Mouse (Mus musculus) embryo, embryonic 9.5 days (tissue): ENCODE measurements around the gene Spred2.
"Not testable (repeated sequence)": the region's sequence is repeated elsewhere in the genome, so short reads cannot be mapped to it uniquely, and the experiment has no call there.

ENCODE experiments used
- DNase-seq: peaks from one replicate; pipeline ENCODE4 v3.0.0-alpha.2; 2017; ENCODE audit errors: extremely low spot score

The Spred2 gene

DNA sequence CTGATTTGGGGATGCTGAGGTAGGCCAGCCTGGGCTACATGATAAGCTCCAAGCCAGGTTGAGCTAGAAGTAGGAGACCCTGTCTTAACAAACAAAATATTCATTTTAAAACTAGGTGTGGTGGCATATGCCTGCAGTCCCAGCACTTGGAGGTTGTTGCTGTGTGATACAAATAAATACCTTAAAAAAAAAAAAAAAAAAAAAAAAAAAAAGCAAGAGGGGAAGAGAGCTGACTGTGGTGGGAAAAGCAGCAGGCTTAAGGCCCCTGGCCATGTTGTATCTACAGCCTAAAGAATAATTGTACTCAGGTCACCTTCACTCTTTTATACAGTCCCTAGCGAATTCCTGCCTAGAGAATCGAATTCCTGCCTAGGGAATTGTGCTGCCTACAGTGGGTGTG is 94.7 kb downstream of the Spred2 start:
- DNase-seq = no peak

DNA sequence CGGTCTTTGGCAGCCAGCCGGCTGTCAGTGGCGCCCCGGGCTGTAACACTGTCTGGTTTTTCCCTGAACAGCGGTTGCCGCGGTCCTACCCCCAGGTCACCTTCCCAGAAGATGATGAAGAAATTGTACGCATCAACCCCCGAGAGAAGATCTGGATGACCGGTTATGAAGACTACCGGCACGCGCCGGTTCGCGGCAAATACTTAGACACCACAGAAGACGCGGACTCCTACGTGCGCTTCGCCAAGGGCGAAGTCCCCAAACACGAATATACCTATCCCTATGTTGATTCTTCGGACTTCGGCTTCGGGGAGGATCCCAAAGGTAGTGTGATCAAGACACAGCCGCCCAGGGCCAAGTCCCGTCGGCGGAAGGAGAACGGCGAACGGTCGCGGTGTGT is 96.5 kb downstream of the Spred2 start:
- DNase-seq = no peak

DNA sequence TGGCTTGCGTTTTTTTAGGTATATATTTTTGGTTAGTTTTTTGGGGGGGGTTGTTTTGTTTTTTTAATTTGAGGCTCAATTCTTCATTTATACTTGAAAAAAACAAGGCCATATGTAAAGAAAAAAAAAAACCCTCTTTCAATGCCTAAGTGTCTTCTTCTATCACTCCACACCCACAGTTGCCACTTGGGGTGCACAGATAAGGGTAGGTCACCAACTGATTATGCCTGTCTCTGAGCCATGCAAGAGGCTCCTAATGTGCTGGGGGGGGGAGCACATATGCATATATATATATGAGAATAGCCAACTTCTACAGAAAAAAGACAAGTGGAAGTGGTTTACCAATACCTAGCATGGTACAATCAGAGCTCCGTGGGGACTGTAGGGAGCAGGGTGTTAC is 98.3 kb downstream of the Spred2 start:
- DNase-seq = no peak

DNA sequence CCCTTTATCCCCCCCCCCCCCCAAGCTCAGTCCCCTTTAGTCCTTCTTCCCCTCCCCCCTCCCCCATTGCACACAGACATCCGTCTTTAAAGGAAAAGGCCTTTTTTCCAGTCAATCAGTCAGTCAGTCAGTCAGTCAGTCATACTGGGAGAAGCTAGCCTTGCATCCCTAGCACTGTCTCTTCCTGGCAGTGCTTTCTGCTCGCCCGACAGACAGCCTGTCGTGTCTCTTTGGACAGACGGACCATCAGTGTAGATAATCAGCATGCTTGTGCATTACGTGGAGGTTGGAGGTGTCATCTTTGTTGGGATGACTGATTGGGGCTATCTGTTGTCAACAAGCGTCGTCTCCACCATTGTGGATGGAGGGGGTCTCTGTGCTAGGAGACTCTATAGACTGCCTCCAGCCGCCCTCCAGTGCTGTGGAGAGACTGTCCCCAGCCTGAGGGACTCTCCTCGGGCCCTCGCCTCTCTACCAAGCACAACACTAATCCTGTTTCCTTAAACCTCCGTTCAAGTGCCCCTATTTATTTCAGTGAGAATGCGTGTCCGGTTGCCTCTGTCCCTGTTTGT is 98.8 kb downstream of the Spred2 start:
- no peak for DNase-seq

DNA sequence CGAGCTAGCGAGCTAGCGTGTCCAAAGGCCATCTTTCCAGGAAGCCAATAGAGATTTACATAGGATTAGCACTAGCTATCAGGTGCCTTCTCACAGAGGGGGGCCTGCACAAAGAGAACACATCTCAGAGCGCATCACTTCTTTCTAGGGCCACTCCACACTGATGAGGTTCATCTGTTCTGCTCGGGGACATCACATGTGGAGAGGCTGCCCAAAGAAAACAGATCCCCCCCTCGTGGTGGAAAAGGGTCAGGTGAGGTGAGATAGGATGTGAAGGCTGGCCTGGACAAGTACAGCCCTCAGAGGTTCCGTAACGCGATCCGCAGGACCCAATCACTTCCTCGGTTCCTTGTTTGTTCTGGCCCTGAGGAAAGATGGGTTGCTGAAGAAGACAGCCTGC is 101.7 kb downstream of the Spred2 start:
- DNase-seq = peak; percentile 35

DNA sequence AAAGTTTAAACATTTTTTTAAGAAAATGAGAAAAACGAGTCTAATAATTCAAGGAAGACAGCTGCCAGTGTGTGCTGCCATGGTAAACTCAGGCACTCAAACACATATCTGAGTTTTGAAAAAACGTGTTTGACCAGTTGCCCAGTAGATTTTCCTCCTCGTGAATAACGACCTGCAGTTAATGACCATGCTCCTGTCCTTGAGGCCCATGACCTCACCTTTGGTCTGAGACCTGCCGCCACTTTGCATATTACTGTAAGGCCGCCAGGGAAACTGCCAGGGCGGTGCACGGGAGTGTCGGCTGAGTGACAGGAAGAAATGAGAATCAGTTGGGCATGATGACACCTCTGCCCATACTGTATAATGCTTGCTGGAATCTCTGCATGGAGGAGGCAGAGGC is 103.5 kb downstream of the Spred2 start:
- no peak for DNase-seq

DNA sequence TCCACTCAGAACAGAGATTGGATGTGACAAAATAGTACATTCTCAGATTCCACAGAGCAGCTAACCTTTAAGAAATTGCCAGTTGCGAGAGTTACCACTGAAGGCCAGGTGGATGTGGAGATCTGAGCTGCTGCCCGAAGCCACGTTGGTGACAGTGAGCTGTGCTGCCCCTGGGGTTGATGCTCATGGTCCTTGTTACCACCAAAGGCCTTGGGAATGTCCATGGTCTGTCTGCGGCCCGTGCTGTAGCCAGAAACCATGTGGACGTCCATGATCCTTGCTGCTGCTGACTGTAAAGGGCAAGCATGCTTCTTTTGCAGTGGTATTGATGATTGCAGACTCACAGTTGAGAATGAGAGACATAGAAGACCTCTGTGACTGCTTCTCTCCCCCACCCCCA is 104.2 kb downstream of the Spred2 start:
- DNase-seq = no peak

DNA sequence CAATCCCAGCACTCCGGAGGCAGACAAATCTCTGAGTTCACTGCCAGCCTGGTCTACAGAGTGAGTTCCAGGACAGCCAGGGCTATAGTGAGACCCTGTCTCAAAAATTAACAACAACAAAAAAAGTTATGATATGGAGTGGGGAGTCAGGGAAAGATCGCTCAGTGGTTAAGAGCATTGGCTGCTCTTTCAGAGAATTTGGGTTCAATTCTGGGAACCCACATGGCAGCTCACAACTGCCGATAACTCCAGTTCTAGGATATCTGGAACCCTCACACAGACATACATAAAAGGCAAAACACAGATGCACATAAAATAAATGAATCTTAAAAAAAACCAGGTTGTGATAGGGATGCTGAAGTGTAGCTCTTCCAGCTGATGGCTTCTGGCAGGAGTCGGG is 104.8 kb downstream of the Spred2 start:
- no peak for DNase-seq

DNA sequence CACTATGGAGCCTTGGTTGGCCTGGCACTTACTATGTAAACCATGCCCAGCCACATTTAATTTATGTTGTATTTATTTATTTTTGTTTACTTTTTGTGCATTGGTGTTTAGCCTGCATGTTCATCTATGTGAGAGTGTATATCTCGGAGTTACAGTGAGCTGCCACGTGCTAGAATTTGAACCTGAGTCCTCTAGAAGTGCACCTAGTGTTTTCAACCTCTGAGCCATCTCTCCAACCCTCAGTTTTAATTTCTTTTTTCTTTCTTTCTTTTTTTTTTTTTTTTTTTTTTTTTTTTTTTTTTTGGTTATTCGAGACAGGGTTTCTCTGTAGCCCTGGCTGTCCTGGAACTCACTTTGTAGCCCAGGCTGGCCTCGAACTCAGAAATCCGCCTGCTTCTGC is 106.8 kb downstream of the Spred2 start:
- DNase-seq = not testable (repeated sequence)

DNA sequence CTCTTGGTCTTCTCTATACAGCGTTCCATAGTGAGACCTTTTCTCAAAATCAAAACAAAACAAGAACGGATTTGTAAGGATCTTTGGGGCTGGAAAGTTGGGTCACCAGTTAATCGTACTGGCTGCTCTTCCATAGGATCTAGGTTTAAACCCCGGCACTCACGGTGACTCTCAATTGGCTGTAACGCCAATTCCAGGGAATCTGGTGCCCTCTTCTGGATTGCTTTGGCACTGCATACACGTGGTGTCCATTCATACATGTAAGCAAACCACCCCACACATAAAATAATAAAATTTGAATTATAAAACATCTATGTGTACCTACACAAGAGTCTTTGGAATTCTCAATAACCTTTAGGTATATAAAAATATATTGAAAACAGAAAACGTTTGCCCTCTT is 107.4 kb downstream of the Spred2 start:
- DNase-seq = peak; percentile 48

DNA sequence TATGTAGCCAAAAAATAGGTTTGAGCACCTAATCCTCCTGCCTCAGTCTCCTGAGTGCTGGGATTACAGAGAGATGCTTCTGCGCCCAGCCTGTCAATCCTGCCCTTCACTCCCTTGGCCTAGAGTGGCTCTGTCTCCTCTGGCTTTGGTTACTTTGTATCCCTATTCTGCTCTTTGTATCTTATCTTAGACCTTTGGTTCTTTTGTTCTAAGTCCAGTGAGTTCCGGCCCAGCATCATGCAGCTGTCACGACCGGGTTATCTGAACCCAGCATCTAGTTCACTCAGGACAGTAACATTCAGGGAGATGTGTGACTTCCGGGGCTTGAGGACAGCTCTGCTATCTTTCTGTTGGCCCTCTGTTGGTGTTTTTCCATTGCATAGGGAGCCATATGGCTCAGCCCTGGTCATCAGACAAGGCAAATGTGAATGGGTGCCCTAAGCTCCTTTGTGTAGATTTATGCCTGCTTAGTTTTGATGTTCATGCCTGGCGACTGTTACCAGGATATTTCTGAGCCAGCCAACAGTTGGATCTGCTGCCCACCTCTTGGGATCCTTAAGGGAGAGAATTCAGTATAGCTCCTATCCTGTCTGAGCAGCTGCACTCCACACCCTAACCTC is 109.5 kb downstream of the Spred2 start:
- no peak for DNase-seq

DNA sequence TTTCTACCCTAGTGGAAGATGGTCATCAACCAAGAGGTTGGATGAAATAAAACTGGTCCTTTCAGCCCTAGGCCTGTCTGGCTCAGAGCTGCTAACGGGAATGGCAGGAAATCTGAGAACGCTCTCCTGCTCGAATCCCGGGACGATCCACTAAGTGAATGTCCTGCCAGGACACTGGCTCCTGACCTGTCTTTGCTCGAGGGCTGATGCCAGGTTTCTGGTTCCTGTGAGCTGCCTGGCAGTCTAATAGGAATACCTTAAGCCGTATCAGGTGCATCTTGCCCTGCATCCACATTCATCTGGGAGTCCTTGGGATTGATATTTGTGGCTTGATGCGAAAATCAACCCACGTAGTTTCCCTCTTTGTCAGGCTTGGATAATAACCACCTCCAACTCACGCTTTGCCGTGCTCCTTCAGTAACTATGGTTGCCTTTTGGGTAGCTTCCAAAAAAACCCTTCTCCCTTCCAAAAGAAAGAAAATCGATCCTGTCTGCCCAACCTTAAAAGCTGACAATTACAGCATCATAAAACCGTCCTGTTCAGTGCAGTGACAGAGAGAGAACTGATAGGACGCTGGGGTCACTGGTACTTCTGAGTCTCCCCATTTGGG is 110.3 kb downstream of the Spred2 start:
- no peak for DNase-seq

DNA sequence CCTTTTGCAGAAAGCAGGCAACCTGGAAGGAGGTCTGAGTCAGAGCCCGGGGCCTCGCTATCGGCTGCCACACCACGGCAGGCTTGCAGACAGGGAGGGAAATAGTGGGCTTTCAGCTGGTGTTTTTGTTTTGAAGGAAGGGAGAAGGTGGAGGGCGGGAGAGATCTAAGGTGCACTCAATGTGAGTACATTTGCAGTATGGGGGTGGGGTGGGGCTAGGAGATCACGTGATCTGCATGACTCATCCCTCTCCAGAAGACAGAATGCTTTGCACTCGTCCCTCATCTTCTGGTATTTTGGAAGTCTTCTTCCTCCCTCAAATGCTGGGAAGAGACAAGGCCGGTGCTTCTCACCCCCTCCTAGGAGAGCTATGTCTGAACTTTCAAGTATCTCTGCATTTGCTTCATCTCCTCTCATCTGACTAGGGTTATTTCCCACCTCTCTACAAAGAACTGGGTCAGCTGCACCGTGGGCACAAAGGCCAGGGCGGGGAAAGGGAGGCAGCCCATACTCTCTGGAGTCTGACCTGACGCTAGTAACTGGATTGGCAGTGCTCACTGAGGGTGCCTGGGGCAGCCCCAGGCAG is 111.3 kb downstream of the Spred2 start:
- DNase-seq = no peak

DNA sequence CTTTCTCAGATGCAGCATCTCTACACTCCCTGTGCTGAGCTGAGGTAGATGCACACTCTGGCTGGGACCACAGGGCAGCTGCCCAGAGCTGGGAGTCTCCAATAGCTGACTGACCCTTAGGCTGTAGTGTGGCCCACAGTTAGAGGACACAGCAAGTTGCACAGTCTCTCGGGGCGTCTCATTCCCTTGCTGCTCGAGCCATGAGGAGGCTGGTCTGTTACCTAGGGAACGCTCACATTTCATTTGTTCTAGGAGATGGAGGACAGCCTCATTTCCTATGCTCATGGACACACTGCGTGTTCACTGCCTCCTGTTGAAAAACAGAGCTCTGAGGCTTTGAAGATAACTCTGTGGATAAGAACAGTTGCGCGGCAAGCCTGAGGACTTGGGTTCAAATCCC is 111.8 kb downstream of the Spred2 start:
- DNase-seq = no peak

DNA sequence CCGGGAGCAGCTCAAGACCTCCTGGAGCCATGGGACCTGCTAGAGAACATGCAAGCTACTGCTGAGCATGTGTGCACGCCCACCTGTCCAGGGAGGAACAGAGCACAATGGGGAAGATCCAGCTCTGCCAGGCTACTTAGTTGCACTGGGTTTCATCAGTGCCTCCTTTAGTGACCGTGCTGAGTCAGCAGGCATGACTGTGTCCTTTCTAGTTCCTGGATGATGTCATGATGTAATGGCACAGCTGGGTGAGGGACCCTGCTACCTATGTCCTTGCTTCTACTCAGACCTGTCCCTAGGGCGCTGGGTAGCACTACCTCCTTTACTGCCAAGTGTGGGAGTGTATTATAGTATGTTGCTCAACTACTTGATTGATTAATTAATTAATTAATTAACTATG is 113.6 kb downstream of the Spred2 start:
- DNase-seq = no peak

DNA sequence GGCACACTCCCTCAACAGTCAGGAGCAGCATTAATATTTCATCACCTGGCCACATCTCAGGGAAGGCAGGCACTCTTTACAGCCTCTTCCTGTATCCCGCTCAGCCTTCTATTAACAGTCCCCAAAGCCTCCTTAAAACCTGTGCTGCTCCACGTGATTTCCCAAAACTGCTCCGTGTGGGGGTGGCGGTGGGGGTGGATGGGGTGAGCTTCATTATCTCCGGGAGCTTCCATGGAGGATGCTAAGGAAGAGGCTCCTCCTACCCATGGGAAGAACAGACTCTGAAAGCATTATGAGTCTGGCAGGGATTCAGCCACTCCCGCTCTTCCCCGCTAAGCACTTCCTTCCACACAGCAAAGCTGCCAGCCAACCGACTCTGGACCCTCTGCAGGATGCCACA is 114.5 kb downstream of the Spred2 start:
- DNase-seq = no peak

DNA sequence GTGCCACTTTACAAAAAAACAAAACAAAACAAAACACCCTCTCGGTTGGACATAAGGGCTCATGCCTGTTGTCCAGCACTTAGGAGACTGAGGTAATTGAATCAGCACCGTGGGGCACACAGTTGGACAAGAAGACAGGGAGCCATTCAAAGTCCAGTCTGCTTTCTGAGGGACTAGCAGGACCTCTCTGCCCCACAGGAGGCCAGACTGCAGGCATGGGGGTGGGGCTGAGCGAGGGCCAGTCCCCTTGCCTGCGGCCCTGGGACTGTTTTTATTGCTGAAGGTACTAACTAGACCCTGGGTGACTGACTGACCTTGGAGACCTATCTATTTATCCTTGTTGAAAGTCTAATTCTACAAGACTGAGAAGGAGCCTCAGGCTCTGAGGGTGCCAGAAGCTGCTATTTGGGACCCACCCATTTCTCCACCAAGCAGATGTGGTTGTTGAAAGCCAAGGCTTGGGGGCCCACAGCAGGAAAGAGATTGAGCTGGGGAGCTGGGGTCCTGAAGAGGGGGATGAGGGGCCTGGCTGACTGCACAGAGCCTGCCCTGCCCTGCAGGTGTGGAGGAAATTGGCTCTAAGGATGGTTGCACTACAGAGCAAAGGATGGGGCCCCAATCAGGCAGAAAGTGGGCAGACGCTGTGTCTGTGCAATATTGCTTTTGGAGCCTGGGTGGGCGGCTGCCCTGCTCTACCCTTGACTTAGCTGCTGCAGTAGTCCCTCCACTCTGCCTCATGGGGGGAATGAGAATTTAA is 117.2 kb downstream of the Spred2 start:
- DNase-seq = peak; percentile 33

DNA sequence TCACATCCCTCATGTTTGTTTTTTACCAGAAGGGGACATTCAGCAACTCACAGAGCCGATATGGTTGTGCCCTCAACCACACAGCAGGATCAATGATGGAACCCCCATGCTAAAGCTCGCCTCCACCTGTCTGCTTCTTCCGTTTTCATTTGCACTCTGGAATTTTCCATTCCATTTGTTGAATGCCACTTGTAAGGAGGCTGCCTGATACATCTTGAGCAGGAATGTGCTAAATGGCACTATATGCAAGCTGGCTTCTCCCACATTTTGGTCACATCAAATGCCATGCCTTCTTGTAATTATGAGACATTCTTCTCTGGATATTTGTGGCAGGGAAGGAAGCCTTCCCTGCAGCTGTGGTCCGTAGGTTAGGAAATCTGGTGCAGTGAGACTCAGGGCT is 117.9 kb downstream of the Spred2 start:
- no peak for DNase-seq

DNA sequence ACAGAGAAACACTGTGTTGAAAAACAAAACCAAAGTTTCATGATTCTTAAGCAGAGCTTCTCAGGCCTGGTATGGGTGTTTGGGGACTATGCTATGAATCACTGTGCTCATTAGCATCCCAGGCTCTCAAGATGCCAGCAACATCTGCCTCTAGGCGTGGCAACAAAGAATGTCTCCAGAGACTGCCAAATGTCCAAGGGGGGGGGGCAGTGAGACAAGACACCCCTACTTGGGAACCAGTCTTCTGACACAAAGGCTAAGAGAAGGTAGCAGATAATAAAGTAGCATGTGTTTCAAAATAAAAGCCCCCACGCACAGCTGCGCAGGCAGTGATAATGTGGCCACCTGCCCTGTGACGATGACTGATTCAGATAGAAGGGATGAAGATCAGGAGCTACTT is 119.1 kb downstream of the Spred2 start:
- no peak for DNase-seq

DNA sequence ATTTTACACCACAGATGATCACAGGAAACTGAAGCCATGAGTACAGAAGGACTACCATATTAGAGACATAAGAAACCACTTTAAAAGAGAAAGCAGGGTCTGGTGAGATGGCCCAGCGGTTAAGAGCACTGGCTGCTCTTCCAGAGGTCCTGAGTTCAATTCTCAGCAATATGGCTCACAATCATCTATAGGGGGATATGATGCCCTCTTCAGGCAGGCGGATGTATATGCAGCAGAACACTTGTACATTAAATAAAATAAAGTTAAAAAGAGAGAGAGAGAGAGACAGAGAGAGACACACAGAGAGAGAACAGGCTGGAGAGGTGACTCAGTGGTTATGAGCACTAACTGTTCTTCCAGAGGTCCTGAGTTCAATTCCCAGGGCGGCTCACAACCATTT is 121.4 kb downstream of the Spred2 start:
- no peak for DNase-seq

DNA sequence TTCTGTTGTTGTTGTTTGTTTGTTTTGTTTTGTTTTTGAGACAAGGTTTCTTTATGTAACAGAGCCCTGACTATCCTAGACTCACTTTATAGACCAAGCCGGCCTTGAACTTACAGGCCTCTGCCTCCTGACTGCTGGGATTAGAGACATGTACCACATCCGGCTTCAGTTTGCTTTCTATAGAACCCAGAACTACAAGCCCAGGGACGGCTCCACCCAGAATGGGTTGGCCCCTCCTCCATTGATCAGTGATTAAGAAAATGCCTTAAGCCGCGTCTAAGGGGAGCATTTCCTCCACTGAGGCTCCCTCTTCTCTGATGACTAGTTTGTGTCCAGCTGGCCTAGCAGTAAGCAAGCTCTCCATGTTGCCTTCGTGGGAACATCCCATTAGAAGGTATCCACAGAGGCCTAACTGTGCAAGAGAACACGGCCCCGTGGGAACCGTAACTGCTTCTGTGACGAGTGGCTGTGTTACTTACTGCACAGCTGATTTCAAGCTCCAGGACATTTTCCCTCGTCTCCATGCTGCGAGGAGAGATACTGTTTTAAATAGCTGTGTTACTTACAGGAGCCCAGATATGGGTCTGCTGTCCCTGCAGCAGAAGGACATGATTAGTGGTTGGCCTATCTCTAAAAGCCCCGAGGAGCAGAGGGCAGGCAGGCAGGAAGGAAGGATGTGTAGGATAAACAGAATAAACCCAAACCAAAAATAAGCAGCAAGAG is 128.8 kb downstream of the Spred2 start:
- DNase-seq = no peak

DNA sequence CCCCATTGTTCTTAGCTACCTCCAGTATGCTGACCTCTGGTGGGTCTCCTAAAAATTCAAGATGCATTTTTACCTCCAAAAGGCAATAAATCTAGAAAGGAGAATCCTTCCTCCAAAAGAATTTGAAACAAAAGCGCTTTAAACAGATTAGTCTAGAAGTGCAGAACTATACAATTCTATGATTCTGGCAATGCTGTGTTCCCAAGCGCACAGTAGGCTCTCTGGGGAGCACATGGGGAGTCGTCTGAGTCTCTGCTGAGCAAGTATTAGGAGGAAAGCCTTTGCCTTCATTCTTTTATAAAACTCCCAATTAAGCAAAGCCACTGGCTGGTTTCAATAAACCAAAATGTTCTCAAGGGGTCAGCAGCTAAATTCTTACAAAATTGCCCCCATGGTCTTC is 129.8 kb downstream of the Spred2 start:
- DNase-seq = no peak
